Mouse (Mus musculus) lung, postnatal 0 days (tissue): Measurements from ENCODE around the gene Wfdc21. TPM values are rescaled to one million over a fixed set of nuclear protein-coding genes. Genes with fewer than 3 reads are reported as not detected.

Experiments
- ATAC-seq: fragments of 200-750 bp; cut with Nextera tagmentation; 2 replicates; pipeline ENCODE4 v1.8.0; 2017; ENCODE audit warnings: moderate library complexity
- DNase-seq: peaks from one replicate; pipeline ENCODE4 v3.0.0-alpha.2; 2016; ENCODE audit warnings: low spot score
- H3K27ac ChIP-seq: fragments of 300-500 bp; sonication (generic); 2 replicates; pipeline ENCODE4 v1.5.1; 2014; ENCODE audit warnings: antibody characterized with exemption, mild to moderate bottlenecking, low read length, mixed read lengths
- H3K27me3 ChIP-seq: fragments of 300-500 bp; sonication (generic); replicated peaks from 2 replicates; pipeline ENCODE4 v1.6.1; 2014; ENCODE audit warnings: low read length, mixed read lengths; ENCODE audit not compliant: insufficient read depth
- H3K36me3 ChIP-seq: fragments of 300-500 bp; sonication (generic); 2 replicates; pipeline ENCODE4 v1.6.1; 2014; ENCODE audit warnings: low read length, mixed read lengths; ENCODE audit not compliant: insufficient read depth
- H3K4me1 ChIP-seq: fragments of 300-500 bp; sonication (generic); 2 replicates; pipeline ENCODE4 v1.6.1; 2014; ENCODE audit warnings: antibody characterized with exemption, low read depth, low read length, mixed read lengths; ENCODE audit not compliant: insufficient read depth
- H3K4me2 ChIP-seq: fragments of 300-500 bp; sonication (generic); replicated peaks from 2 replicates; pipeline ENCODE4 v1.6.1; 2014; ENCODE audit warnings: low read depth, mild to moderate bottlenecking, low read length, moderate library complexity, mixed read lengths
- H3K4me3 ChIP-seq: fragments of 300-500 bp; sonication (generic); 2 replicates; pipeline ENCODE4 v1.5.1; 2014; ENCODE audit warnings: low read depth, low read length
- H3K9ac ChIP-seq: fragments of 300-500 bp; sonication (generic); replicated peaks from 2 replicates; pipeline ENCODE4 v1.6.1; 2014; ENCODE audit warnings: low read depth, mild to moderate bottlenecking
- H3K9me3 ChIP-seq: fragments of 300-500 bp; sonication (generic); 2 replicates; pipeline ENCODE4 v1.6.1; 2016; ENCODE audit warnings: low read length, mixed read lengths
- CTCF ChIP-seq: IDR thresholded peaks from 2 replicates; pipeline ENCODE4 v1.5.1; 2016; ENCODE audit warnings: antibody characterized with exemption, mild to moderate bottlenecking
- EP300 ChIP-seq: IDR thresholded peaks from 2 replicates; pipeline ENCODE4 v1.6.1; 2016; ENCODE audit warnings: antibody characterized with exemption, mild to moderate bottlenecking, control low read depth
- WGBS: fragments of 180-500 bp; shearing (Covaris S2); extraction: QIAGEN DNeasy Blood & Tissue Kit; methylation state at CpG from one replicate; pipeline ENCODE4 v1.1.7; 2014; 5-methylcytosine and 5-hydroxymethylcytosine counted together
- polyA plus RNA-seq: library from polyadenylated mRNA; unstranded; fragments of >200 nt; fragmentation: Nextera tagmentation; extraction: Ambion mirVana; gene quantifications from 2 replicates; pipeline ENCODE4 v1.2.1, GENCODE M21; 2015

Wfdc21 gene
- polyA plus RNA-seq, 1 experiment from 2014 or later, result 13.8 TPM

GRCm38 (mm10) chr11:83789259-83789658 lies 42.5 kb downstream of the Wfdc21 start:
- Histone ChIP-seq H3K4me3 (no peak overlapping the region), H3K9me3 (no peaks in the 10 kb centered on the region), H3K9ac (no peak overlapping the region), H3K4me1 (peaks cover 11% of the 10 kb centered on the region; the same call in 1 of the 2 replicates), H3K27ac (no peak overlapping the region), H3K4me2 (no peak overlapping the region; the same call in 1 of the 2 replicates), H3K27me3 (no peaks in the 10 kb centered on the region), H3K36me3 (no peaks in the 10 kb centered on the region)
- ATAC-seq (peak; percentile 75), DNase-seq (peak; percentile 92)
- whole genome bisulfite sequencing, result 32% methylated on average over 13 of the region's 13 CpGs
- TF ChIP-seq EP300 (no peak), CTCF (no peak)

- no peak for TF ChIP-seq EP300
- no peak for TF ChIP-seq CTCF
- DNase-seq (no peak), ATAC-seq (no peak)
- H3K9me3 ChIP-seq, result no peaks in the 10 kb centered on the region
- no peaks in the 10 kb centered on the region for H3K27me3 ChIP-seq
- H3K4me1 ChIP-seq, result peaks cover 11% of the 10 kb centered on the region; the same call in 1 of the 2 replicates
- 50% methylated on average over 4 of the region's 4 CpGs for WGBS
- no peak overlapping the region for H3K27ac ChIP-seq
- no peak overlapping the region for H3K9ac ChIP-seq
- H3K36me3 ChIP-seq, result no peaks in the 10 kb centered on the region
- no peak overlapping the region for H3K4me2 ChIP-seq
- H3K4me3 ChIP-seq, result no peak overlapping the region
Measured at GRCm38 (mm10) chr11:83791133-83791532, 44.4 kb downstream of the Wfdc21 start.

- DNase-seq (no peak), ATAC-seq (peak; percentile 34; the same call in 1 of the 2 replicates)
- Histone ChIP-seq H3K9me3 (no peaks in the 10 kb centered on the region), H3K4me3 (no peak overlapping the region), H3K9ac (no peak overlapping the region), H3K4me2 (no peak overlapping the region), H3K27me3 (no peaks in the 10 kb centered on the region), H3K27ac (no peak overlapping the region), H3K36me3 (no peaks in the 10 kb centered on the region), H3K4me1 (0 out of 2 replicates have a peak, but pooled peaks cover 7% of the 10 kb centered on the region)
- WGBS, result 43% methylated on average over 12 of the region's 12 CpGs
- TF ChIP-seq CTCF (no peak), EP300 (0 out of 2 replicates have a peak, but pooled peaks have one; percentile 17)
Measured at GRCm38 (mm10) chr11:83792316-83792914, 45.7 kb downstream of the Wfdc21 start.

- H3K36me3 ChIP-seq, result no peaks in the 10 kb centered on the region
- H3K4me2 ChIP-seq, result no peak overlapping the region
- ATAC-seq, result no peak
- no peaks in the 10 kb centered on the region for H3K27me3 ChIP-seq
- 0 out of 2 replicates have a peak, but pooled peaks cover 7% of the 10 kb centered on the region for H3K4me1 ChIP-seq
- H3K9me3 ChIP-seq, result no peaks in the 10 kb centered on the region
- DNase-seq, result no peak
- H3K4me3 ChIP-seq, result no peak overlapping the region
- H3K27ac ChIP-seq, result no peak overlapping the region
- WGBS, result 73% methylated on average over 14 of the region's 14 CpGs
- TF ChIP-seq CTCF (no peak), EP300 (no peak)
- no peak overlapping the region for H3K9ac ChIP-seq
Measured at GRCm38 (mm10) chr11:83793264-83793663, 46.5 kb downstream of the Wfdc21 start.

- Histone ChIP-seq H3K27me3 (no peaks in the 10 kb centered on the region), H3K4me2 (no peak overlapping the region), H3K9me3 (no peaks in the 10 kb centered on the region), H3K27ac (no peak overlapping the region), H3K36me3 (no peaks in the 10 kb centered on the region), H3K4me3 (no peak overlapping the region), H3K9ac (no peak overlapping the region), H3K4me1 (no peaks in the 10 kb centered on the region)
- no peak for TF ChIP-seq EP300
- no peak for TF ChIP-seq CTCF
- ATAC-seq (no peak), DNase-seq (peak; percentile 16)
- 49% methylated on average over 6 of the region's 6 CpGs for WGBS
Measured at GRCm38 (mm10) chr11:83796112-83796511, 49.4 kb downstream of the Wfdc21 start.

GRCm38 (mm10) chr11:83796980-83797608 lies 50.4 kb downstream of the Wfdc21 start:
- H3K9me3 ChIP-seq, result no peaks in the 10 kb centered on the region
- no peaks in the 10 kb centered on the region for H3K4me1 ChIP-seq
- H3K4me3 ChIP-seq, result no peak overlapping the region
- no peak overlapping the region for H3K27ac ChIP-seq
- no peak for TF ChIP-seq CTCF
- no peak for TF ChIP-seq EP300
- H3K4me2 ChIP-seq, result no peak overlapping the region
- no peak overlapping the region for H3K9ac ChIP-seq
- WGBS, result 83% methylated on average over 10 of the region's 10 CpGs
- DNase-seq, result no peak
- H3K36me3 ChIP-seq, result no peaks in the 10 kb centered on the region
- no peak for ATAC-seq
- H3K27me3 ChIP-seq, result no peaks in the 10 kb centered on the region
